Mouse (Mus musculus) stomach, postnatal 0 days (tissue): ENCODE results near the gene Nsmce4a.
A peak's percentile ranks its signal among the peaks of the same experiment; 100 is the strongest.

Source experiments
- CTCF ChIP-seq: IDR thresholded peaks from 2 replicates; pipeline ENCODE4 v1.5.1; 2016; ENCODE audit warnings: antibody characterized with exemption, low read depth, mild to moderate bottlenecking, moderate library complexity
- EP300 ChIP-seq: optimal IDR thresholded peaks from 2 replicates; pipeline ENCODE3; 2016; ENCODE audit warnings: antibody characterized with exemption

DNA sequence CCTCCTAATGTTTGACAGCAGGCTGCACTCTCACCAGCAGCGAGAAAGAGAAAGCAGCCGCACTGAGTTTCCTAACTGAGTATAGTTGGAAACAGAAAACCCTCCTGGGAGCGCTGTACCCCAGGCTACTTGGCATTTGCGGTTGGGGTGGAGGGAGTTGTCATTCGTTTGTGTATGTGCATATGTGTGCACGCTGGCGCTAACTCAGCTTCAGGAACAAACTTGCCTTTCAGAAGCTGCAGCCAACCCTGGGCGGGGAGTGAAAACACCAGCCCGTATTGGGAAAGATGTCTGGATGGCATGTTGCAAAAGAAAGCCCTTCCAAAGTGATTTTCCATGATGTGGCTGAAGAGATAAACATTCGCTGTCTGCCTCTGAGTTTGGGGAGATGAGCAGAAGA is 4.1 kb upstream of the Nsmce4a start:
- TF ChIP-seq CTCF (peak; percentile 40), EP300 (no peak)
